Mouse (Mus musculus) T-helper 2 cell (primary cell): ENCODE data around the gene Mrpl39.

Source experiments
- in situ Hi-C: fragments of 300-600 bp; cut with MboI, MseI; formaldehyde crosslinking; loops from one replicate; pipeline ENCODE4 v1.15.1; 2025; ENCODE audit warnings: high pct_unique_total_duplicates

Gene Mrpl39

GRCm38 (mm10) chr16:84702230-84703128 lies 33.1 kb downstream of the Mrpl39 start:
- in situ Hi-C loops, result loop anchor here (5.0 kb wide), 1 partner anchor 75 kb away; no protein-coding TSS in a partner anchor

DNA sequence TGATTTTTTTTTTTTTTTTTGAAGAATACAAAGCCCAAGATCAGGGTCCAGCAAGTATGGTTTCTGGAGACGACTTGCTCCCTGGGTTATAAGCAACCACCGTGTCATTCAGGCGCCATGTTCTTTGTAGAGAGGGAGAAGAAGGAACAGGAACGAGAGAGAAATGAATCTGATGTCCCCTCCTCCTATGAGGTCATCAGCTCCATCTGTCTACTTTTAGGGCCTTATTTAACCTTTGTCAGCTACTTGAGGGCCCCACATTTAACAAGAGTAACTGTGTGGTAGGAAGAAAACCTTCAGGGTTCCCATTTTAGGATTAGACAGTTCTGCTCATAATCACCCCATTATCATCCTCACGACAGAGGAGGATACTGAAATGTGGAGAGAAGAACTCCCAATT lies 34.5 kb downstream of the Mrpl39 start:
- in situ Hi-C loops, result loop anchor here (5.0 kb wide), 1 partner anchor 74 kb away; no protein-coding TSS in a partner anchor

DNA sequence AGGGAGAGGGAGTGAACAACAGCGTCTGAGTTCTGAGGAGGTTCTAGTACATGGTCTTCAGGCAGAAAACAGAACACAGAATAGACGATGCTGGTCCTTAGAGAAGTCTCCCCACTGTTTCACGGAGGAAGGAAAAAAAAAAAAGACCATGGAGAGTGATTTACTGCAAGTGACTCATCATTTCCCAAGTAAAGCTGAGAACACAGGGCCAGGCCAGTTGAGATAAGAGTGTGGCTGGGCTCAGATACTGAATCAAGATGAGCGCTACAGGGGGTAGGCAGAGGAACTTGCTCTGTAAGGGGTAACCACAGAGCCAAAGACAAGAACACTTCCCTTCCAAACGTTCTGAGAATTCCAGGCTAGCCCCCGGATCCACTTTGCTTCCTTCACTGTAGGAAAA lies 36.8 kb downstream of the Mrpl39 start:
- in situ Hi-C loops, result no loop called here

DNA sequence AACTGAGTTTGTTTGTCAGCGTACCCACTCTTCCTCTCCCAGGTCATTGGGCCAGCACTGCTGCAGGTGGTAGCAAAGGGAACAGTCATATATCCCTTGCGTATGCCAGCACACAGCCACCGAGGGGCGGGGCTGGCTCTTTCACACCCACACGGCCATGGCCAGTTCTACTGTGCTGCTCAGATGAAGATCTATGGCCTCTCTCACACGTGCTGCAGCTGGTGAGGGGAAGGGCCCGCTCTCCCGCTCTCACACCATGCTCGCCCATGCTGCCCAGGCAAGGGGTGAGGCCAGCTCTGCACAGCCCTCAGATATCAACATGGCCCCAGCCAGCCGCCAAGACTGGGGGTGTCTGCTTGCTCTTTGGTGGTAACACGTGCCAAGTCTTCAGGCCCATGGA lies 39.4 kb downstream of the Mrpl39 start:
- in situ Hi-C loops, result no loop called here

DNA sequence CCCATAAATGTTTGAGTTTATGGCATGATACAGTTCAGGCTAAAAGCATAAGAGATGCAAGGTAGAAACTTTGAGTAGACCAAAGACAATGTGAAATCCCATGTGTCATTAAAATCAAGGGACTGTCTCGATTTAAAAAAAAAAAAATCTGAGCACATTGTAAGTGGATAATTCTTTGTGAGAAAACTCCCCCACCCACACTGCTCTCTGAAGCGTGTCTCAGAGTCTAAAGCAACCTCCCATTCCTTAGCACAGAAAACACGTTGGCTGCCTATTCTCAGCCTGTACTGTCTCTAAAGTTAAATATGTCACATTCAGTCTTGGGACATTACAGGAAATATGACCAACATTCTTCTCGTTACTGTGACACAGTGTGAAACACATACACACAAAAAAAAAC lies 53.6 kb downstream of the Mrpl39 start:
- in situ Hi-C loops, result no loop called here

- in situ Hi-C loops, result no loop called here
Measured at GRCm38 (mm10) chr16:84680760-84681159, 54.8 kb downstream of the Mrpl39 start.

- in situ Hi-C loops, result no loop called here
Measured at GRCm38 (mm10) chr16:84677292-84677691, 58.2 kb downstream of the Mrpl39 start.
